Mouse (Mus musculus) midbrain, embryonic 14.5 days (tissue): Measurements from ENCODE around the gene H2al1a. TPM values are rescaled to one million over a fixed set of nuclear protein-coding genes. Genes with fewer than 3 reads are reported as not detected.
"Not testable (repeated sequence)": the region's sequence is repeated elsewhere in the genome, so short reads cannot be mapped to it uniquely, and the experiment has no call there.

Experiments used
- ATAC-seq: fragments of 200-750 bp; cut with Nextera tagmentation; 2 replicates; pipeline ENCODE4 v1.8.0; 2017; ENCODE audit warnings: moderate number of reproducible peaks, moderate library complexity; ENCODE audit not compliant: low FRiP score, low TSS enrichment
- DNase-seq: peaks from one replicate; pipeline ENCODE4 v3.0.0-alpha.2; 2015
- H3K27ac ChIP-seq: fragments of 300-500 bp; sonication (generic); replicated peaks from 2 replicates; pipeline ENCODE4 v1.5.1; 2014; ENCODE audit warnings: mild to moderate bottlenecking, low read depth, low read length, moderate library complexity
- H3K27me3 ChIP-seq: fragments of 300-500 bp; sonication (generic); 2 replicates; pipeline ENCODE4 v1.6.1; 2014; ENCODE audit warnings: low read length, control low read depth, mixed read lengths; ENCODE audit not compliant: control insufficient read depth, insufficient read depth
- H3K36me3 ChIP-seq: fragments of 300-500 bp; sonication (generic); 2 replicates; pipeline ENCODE4 v1.6.1; 2014; ENCODE audit warnings: low read length, control low read depth; ENCODE audit not compliant: control insufficient read depth, insufficient read depth
- H3K4me1 ChIP-seq: fragments of 300-500 bp; sonication (generic); 2 replicates; pipeline ENCODE4 v1.6.1; 2014; ENCODE audit warnings: mild to moderate bottlenecking, antibody characterized with exemption, low read length, control low read depth; ENCODE audit not compliant: control insufficient read depth, insufficient read depth
- H3K4me2 ChIP-seq: fragments of 300-500 bp; sonication (generic); 2 replicates; pipeline ENCODE4 v1.6.1; 2014; ENCODE audit warnings: mild to moderate bottlenecking, low read length, moderate library complexity
- H3K4me3 ChIP-seq: fragments of 300-500 bp; sonication (generic); replicated peaks from 2 replicates; pipeline ENCODE4 v1.5.1; 2014; ENCODE audit warnings: low read depth, low read length
- H3K9ac ChIP-seq: fragments of 300-500 bp; sonication (generic); replicated peaks from 2 replicates; pipeline ENCODE4 v1.6.1; 2014; ENCODE audit warnings: mild to moderate bottlenecking, low read length, moderate library complexity
- H3K9me3 ChIP-seq: fragments of 300-500 bp; sonication (generic); 2 replicates; pipeline ENCODE4 v1.6.1; 2016; ENCODE audit warnings: low read length, control low read depth, mixed read lengths; ENCODE audit not compliant: control insufficient read depth
- WGBS: fragments of 180-500 bp; shearing (Covaris S2); extraction: QIAGEN DNeasy Blood & Tissue Kit; methylation state at CpG from one replicate; pipeline ENCODE4 v1.1.7; 2014; 5-methylcytosine and 5-hydroxymethylcytosine counted together
- polyA plus RNA-seq: library from polyadenylated mRNA; unstranded; fragments of >200 nt; fragmentation: Nextera tagmentation; extraction: Ambion mirVana; gene quantifications from 2 replicates; pipeline ENCODE4 v1.2.1, GENCODE M21; 2014

Gene H2al1a
- not detected in 2 replicates for polyA plus RNA-seq

DNA sequence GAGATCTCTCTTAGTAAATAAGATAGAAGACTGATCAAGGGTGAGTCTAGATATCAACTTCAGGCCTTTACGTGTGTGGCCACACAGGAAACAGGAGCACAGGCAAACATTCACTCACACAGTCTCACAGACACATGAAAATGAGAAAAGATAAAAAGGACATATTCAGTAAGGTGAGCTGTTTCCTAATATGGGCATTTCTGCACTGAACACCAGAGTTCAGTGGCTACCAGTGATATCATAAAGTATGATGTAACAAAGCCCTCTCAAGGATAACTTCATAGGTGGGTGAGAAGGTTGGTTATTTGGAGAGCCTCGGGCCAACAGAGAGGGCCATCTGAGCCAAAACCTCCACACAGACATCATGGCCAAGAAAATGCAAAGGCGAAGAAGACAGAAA, at the start of gene H2al1a:
H2al1a (plus strand) TSS at position 301 of the 400 bp plus-strand sequence.
- not testable (repeated sequence) for H3K4me1 ChIP-seq, H3K9ac ChIP-seq, H3K9me3 ChIP-seq, H3K4me3 ChIP-seq, H3K27ac ChIP-seq, H3K27me3 ChIP-seq, DNase-seq, H3K4me2 ChIP-seq, H3K36me3 ChIP-seq, ATAC-seq
- WGBS = no CpG with 5 or more reads among the region's 3 CpGs

DNA sequence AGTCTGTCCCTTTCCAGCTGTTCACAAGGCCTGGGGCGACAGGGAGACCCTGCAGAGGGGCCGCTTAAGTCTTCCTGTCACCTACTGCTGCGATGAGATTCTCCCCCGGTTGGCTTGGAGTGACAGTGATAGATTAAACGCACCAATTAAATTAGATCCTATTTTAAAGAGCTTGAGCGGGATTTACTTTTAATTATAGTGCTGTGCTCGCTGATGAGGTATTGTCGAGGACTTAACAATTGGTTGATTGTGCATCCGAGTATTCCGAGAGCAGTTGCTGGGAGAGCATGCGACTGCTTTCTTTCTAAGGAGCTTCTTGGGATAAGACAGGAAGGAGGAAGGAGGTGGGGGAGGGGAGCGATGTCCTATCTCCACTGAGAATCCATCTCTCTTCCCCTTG, 48.9 kb upstream of the H2al1a start:
- DNase-seq = peak; percentile 43
- H3K4me3 ChIP-seq = no peak overlapping the region
- 25% methylated on average over 12 of the region's 12 CpGs for WGBS
- H3K27ac ChIP-seq = no peak overlapping the region
- H3K27me3 ChIP-seq = no peaks in the 10 kb centered on the region
- ATAC-seq = no peak
- H3K9ac ChIP-seq = no peak overlapping the region
- H3K4me1 ChIP-seq = no peaks in the 10 kb centered on the region
- H3K9me3 ChIP-seq = no peaks in the 10 kb centered on the region
- no peaks in the 10 kb centered on the region for H3K36me3 ChIP-seq
- H3K4me2 ChIP-seq = no peak overlapping the region

DNA sequence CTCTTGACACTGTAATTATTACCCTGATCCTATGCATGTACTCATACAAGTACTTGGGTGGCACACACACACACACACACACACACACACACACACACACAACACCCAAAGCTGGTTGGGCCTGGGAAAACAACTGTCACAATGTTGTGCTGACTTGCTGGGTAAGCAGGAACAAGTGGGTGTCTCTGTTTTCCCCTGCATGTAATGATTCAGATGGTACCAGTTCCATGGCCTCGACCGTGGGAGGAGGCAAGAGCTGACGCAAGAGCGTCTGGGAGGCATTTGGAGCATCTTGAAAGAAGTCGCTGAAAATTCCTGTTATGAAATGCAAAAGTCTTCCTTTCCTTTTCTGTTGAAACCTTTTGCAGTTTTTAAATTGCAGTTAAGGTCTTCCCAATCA, 45.0 kb upstream of the H2al1a start:
- no peak overlapping the region for H3K27ac ChIP-seq
- no peaks in the 10 kb centered on the region for H3K4me1 ChIP-seq
- H3K4me2 ChIP-seq = no peak overlapping the region
- 75% methylated on average over 5 of the region's 5 CpGs for WGBS
- no peak overlapping the region for H3K4me3 ChIP-seq
- H3K9me3 ChIP-seq = no peaks in the 10 kb centered on the region
- ATAC-seq = no peak
- no peak for DNase-seq
- H3K36me3 ChIP-seq = no peaks in the 10 kb centered on the region
- no peaks in the 10 kb centered on the region for H3K27me3 ChIP-seq
- no peak overlapping the region for H3K9ac ChIP-seq

DNA sequence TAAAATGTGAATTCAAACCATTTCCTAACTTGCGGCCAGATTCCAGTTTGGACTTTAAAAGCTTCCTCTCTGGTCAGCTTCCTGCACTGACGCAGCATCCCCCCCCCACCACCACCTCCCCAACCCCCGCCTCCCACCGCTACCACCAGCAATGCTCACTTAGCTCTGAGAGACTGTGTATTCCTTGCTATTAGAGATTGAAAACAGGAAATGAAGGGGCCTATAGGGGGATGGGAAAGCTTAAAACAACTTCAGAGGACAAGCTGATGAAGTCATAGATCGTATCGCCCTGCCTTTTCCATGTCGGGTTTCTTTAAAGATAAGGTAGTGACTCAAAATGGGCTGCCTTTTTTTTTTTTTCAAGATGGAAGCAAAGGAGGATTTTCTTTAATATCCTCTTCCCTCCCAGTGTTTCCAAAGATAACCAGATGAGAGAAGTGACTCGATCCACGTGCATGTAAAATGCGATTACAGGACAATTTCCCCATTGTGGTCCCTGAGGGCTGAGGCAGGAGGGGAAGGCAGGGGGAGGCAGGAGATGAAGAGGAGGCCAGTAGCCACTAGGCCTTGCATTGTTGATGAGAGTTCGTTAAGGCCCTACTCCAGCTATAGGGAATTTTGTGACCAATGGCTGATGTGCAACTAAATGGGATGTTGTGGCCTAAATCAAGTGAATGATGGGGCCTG, 44.4 kb upstream of the H2al1a start:
- WGBS = 58% methylated on average over 11 of the region's 11 CpGs
- no peak for ATAC-seq

DNA sequence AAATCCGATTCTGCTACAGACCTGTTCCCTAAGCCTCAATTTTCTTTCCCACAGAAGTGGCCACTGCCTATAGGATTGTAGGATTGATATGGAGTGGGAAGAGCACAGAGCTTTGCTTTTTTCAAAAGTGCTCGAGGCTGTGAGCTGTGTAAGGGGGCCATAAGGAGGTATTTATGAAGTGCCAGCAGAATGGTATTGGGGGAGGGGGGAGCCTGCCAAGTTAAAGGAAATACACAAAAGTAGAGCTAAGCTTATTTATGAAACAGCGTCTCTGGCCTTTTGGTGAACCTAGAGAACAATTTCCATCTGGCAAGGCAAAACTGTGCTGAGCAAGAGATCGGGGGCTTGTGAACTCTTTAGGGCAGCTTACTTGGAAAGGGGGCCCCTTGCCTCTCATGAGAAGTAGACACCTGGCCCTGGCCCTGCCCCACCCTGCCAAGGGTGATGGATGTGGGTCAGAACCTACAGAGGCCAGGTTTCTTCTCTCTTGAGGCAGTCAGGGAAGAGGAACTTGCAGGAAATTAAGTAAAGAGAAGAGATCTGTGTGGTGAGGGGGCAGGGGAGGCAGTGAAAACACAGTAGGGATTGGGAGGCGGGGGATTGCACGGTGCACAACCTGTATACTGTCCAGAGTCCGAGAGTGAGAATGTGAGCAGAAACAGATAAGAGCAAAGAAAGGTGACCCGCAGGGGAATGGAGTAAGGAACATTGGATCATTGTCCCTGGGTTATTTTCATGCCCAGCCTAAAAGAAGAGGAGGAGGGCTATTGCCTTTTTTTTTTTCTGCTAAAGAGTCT, 43.3 kb upstream of the H2al1a start:
- DNase-seq (no peak), ATAC-seq (no peak)
- Histone ChIP-seq H3K9ac (no peak overlapping the region), H3K4me3 (no peak overlapping the region), H3K36me3 (no peaks in the 10 kb centered on the region), H3K27me3 (no peaks in the 10 kb centered on the region), H3K4me1 (no peaks in the 10 kb centered on the region), H3K27ac (no peak overlapping the region), H3K9me3 (no peaks in the 10 kb centered on the region), H3K4me2 (no peak overlapping the region)
- WGBS = 76% methylated on average over 8 of the region's 8 CpGs

More for the DNA sequence above, 44.4 kb upstream of the H2al1a start:
- Histone ChIP-seq H3K4me1 (no peaks in the 10 kb centered on the region), H3K4me3 (no peak overlapping the region), H3K27ac (no peak overlapping the region), H3K36me3 (no peaks in the 10 kb centered on the region), H3K27me3 (no peaks in the 10 kb centered on the region), H3K9me3 (no peaks in the 10 kb centered on the region), H3K9ac (no peak overlapping the region), H3K4me2 (no peak overlapping the region)
- DNase-seq = no peak

DNA sequence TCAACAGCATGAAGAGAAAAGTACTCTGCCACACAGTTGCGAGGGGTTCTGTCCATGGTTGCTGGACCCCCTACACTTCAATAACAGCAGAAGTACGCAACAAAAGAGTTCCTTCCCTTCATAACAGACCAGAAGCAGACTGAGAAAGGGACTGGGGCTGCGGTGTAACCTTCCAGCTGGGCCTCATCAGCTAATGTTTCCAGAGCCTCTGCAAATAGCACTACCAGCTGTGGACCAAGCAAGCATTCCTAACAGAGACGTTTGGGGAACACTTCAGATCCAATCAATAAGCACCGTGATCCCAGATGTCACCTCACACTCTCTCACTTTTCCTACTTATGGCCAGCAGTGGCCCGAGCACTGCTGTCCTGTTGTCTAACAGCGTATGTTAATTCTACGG, 34.1 kb upstream of the H2al1a start:
- ATAC-seq = no peak
- Histone ChIP-seq H3K9me3 (no peaks in the 10 kb centered on the region), H3K4me3 (no peak overlapping the region), H3K36me3 (no peaks in the 10 kb centered on the region), H3K27ac (no peak overlapping the region), H3K4me1 (no peaks in the 10 kb centered on the region), H3K27me3 (no peaks in the 10 kb centered on the region), H3K9ac (no peak overlapping the region), H3K4me2 (no peak overlapping the region)
- 84% methylated on average over 8 of the region's 8 CpGs for WGBS
- DNase-seq = no peak

DNA sequence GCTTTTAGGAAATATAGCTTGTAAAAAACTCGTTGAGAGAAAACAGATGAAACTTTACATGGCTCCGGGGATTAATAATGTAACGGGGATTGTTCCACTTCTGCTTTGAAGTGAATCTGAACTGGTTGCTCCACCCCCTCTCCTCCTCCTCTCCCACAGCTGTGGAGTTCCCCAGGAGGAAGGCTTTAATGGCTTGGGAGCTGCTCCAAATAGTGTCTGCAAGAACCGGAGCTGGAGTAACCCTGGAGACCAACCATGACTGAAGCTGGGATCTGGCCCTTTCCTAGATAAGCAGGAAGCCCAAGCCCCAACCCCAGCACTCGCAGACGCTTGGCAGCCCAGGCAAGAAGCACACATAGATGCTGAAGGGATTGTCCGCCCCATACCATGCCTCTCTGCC, 31.3 kb upstream of the H2al1a start:
- Histone ChIP-seq H3K4me1 (no peaks in the 10 kb centered on the region), H3K4me3 (no peak overlapping the region), H3K27me3 (no peaks in the 10 kb centered on the region), H3K9me3 (no peaks in the 10 kb centered on the region), H3K36me3 (no peaks in the 10 kb centered on the region), H3K9ac (no peak overlapping the region), H3K27ac (no peak overlapping the region), H3K4me2 (no peak overlapping the region)
- ATAC-seq (no peak), DNase-seq (no peak)
- 53% methylated on average over 7 of the region's 7 CpGs for WGBS

DNA sequence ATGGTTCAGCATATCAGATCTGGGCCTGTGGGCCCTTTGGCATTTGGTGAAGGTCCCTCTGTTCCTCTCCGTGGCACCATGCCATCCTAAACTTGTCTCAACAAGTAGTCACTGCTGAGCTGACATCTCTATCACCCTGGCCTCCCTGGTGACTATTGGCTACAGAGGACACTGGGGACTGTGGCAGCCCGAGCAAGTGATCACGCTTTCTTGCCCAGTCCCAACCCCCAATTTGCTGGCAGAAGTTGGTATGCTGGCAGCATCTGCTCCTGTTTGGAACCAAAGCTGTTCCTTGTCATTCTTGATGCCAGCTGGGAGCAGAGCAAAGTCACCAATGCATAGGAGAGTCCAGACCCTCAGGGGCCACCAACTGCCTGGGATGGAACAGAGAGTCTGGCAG, 30.0 kb upstream of the H2al1a start:
- no peak overlapping the region for H3K27ac ChIP-seq
- H3K36me3 ChIP-seq = no peaks in the 10 kb centered on the region
- no peak overlapping the region for H3K4me3 ChIP-seq
- 90% methylated on average over 3 of the region's 3 CpGs for whole genome bisulfite sequencing
- no peaks in the 10 kb centered on the region for H3K27me3 ChIP-seq
- no peak overlapping the region for H3K4me2 ChIP-seq
- no peaks in the 10 kb centered on the region for H3K9me3 ChIP-seq
- DNase-seq = no peak
- H3K9ac ChIP-seq = no peak overlapping the region
- no peaks in the 10 kb centered on the region for H3K4me1 ChIP-seq
- ATAC-seq = no peak

DNA sequence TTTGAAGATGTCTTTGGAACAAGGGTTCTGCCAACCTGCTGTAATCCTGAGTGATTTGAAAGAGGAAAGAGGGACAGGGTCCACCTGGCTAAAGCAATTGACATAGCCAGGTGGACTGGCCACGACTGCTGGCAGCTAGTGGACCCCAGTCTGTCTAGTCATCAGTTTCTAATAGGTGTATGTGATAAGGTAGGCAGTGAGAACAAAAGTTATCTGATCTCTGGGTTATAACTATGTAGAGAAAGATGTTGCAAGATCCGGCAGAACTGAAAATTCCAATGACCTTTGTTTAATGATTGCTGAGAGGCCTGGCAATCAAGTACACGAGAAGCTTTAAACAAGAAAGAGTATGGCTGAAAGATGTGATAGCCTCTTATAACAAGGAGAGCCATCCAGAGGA, 25.9 kb upstream of the H2al1a start:
- H3K4me2 ChIP-seq = no peak overlapping the region
- H3K9ac ChIP-seq = no peak overlapping the region
- no peak overlapping the region for H3K27ac ChIP-seq
- no peaks in the 10 kb centered on the region for H3K36me3 ChIP-seq
- DNase-seq = no peak
- no peak overlapping the region for H3K4me3 ChIP-seq
- no peaks in the 10 kb centered on the region for H3K27me3 ChIP-seq
- 78% methylated on average over 3 of the region's 3 CpGs for WGBS
- no peaks in the 10 kb centered on the region for H3K4me1 ChIP-seq
- no peaks in the 10 kb centered on the region for H3K9me3 ChIP-seq
- ATAC-seq = no peak
